Mouse (Mus musculus) megakaryocyte progenitor cell, adult 5-6 weeks (primary cell): ENCODE measurements at regions not wholly inside any gene's neighbourhood (a gene's known extent, or its start where the extent isn't known, plus 50 kb on each side); places are given as distances from the start of the nearest gene placed in this dataset.

ENCODE experiments used
- ATAC-seq: replicated peaks from 2 replicates; pipeline ENCODE4 v1.8.0; 2016; ENCODE audit warnings: mild to moderate bottlenecking, moderate TSS enrichment, inconsistent platforms; ENCODE audit not compliant: poor library complexity

GRCm38 (mm10) chr1:157939516-157939915 lies 416.6 kb downstream of the Brinp2 start:
- ATAC-seq = no peak

GRCm38 (mm10) chr1:157940331-157940758 lies 415.8 kb downstream of the Brinp2 start:
- no peak for ATAC-seq

GRCm38 (mm10) chr1:157957506-157957905 lies 398.6 kb downstream of the Brinp2 start:
- no peak for ATAC-seq

- ATAC-seq = no peak
Observed at GRCm38 (mm10) chr1:157964461-157964860, 391.7 kb downstream of the Brinp2 start.

- no peak for ATAC-seq
Observed at GRCm38 (mm10) chr1:157969635-157970111, 386.5 kb downstream of the Brinp2 start.

- ATAC-seq = no peak
Observed at GRCm38 (mm10) chr1:157973373-157974232, 382.5 kb downstream of the Brinp2 start.

- ATAC-seq = no peak
Observed at GRCm38 (mm10) chr1:157974656-157975055, 381.5 kb downstream of the Brinp2 start.

GRCm38 (mm10) chr1:158019161-158019560 lies 337.0 kb downstream of the Brinp2 start:
- ATAC-seq = no peak

GRCm38 (mm10) chr1:158039756-158040155 lies 316.4 kb downstream of the Brinp2 start:
- ATAC-seq = no peak

- no peak for ATAC-seq
Observed at GRCm38 (mm10) chr1:158040334-158040733, 315.8 kb downstream of the Brinp2 start.

GRCm38 (mm10) chr1:158052644-158053043 lies 303.5 kb downstream of the Brinp2 start:
- no peak for ATAC-seq

- no peak for ATAC-seq
Observed at GRCm38 (mm10) chr1:158054961-158055360, 301.2 kb downstream of the Brinp2 start.

- no peak for ATAC-seq
Observed at GRCm38 (mm10) chr1:158056994-158057630, 299.0 kb downstream of the Brinp2 start.

- ATAC-seq = no peak
Observed at GRCm38 (mm10) chr1:158057789-158058188, 298.3 kb downstream of the Brinp2 start.

GRCm38 (mm10) chr1:158061995-158062394 lies 294.1 kb downstream of the Brinp2 start:
- ATAC-seq = no peak

- ATAC-seq = no peak
Observed at GRCm38 (mm10) chr1:158082181-158082580, 273.9 kb downstream of the Brinp2 start.

GRCm38 (mm10) chr1:158085856-158086255 lies 270.3 kb downstream of the Brinp2 start:
- ATAC-seq = no peak

GRCm38 (mm10) chr1:158097500-158097899 lies 258.6 kb downstream of the Brinp2 start:
- no peak for ATAC-seq

GRCm38 (mm10) chr1:158119708-158120107 lies 236.4 kb downstream of the Brinp2 start:
- no peak for ATAC-seq

GRCm38 (mm10) chr1:158124902-158125301 lies 231.2 kb downstream of the Brinp2 start:
- no peak for ATAC-seq

GRCm38 (mm10) chr1:158126272-158126671 lies 229.9 kb downstream of the Brinp2 start:
- no peak for ATAC-seq

GRCm38 (mm10) chr1:158129243-158129770 lies 226.8 kb downstream of the Brinp2 start:
- no peak for ATAC-seq
